Mouse (Mus musculus): ENCODE data around the gene Gm17509. TPM values are rescaled to one million over a fixed set of nuclear protein-coding genes. Genes with fewer than 3 reads are reported as not detected.

Gm17509 gene
- not detected for total RNA-seq (2021)
- long read RNA-seq, experiment 1, result 0 reads
- long read RNA-seq, experiment 2, result 0 reads

- DNase-seq (ENCODE audit: low spot score in 2 of 2), result peak; percentile 41 to 45
Observed at GRCm38 (mm10) chr13:117220501-117221321, at the start of gene Gm17509. Gm17509 (minus strand) TSS chr13:117221075.

- DNase-seq (ENCODE audit: low spot score in 2 of 2), result no peak
Observed at GRCm38 (mm10) chr13:117267963-117268362, 47.1 kb upstream of the Gm17509 start.

GRCm38 (mm10) chr13:117266156-117266555 is 45.3 kb upstream of the Gm17509 start:
- peak in 1 of 2 experiments; percentile 33 for DNase-seq (ENCODE audit: low spot score in 2 of 2)

- DNase-seq (ENCODE audit: low spot score in 2 of 2), result no peak
Observed at GRCm38 (mm10) chr13:117260704-117261103, 39.8 kb upstream of the Gm17509 start.

- no peak for DNase-seq (ENCODE audit: low spot score in 2 of 2)
Observed at GRCm38 (mm10) chr13:117242621-117243020, 21.7 kb upstream of the Gm17509 start.

- no peak for DNase-seq (ENCODE audit: low spot score in 2 of 2)
Observed at GRCm38 (mm10) chr13:117242063-117242462, 21.2 kb upstream of the Gm17509 start.

GRCm38 (mm10) chr13:117237111-117237510 is 16.2 kb upstream of the Gm17509 start:
- no peak for DNase-seq (ENCODE audit: low spot score in 2 of 2)

- no peak for DNase-seq (ENCODE audit: low spot score in 2 of 2)
Observed at GRCm38 (mm10) chr13:117235530-117236212, 14.8 kb upstream of the Gm17509 start.

GRCm38 (mm10) chr13:117234486-117234885 is 13.6 kb upstream of the Gm17509 start:
- DNase-seq (ENCODE audit: low spot score in 2 of 2), result no peak

- no peak for DNase-seq (ENCODE audit: low spot score in 2 of 2)
Observed at GRCm38 (mm10) chr13:117233808-117234207, 12.9 kb upstream of the Gm17509 start.

GRCm38 (mm10) chr13:117230371-117231110 is 9.7 kb upstream of the Gm17509 start:
- no peak for DNase-seq (ENCODE audit: low spot score in 2 of 2)

GRCm38 (mm10) chr13:117225561-117225960 is 4.7 kb upstream of the Gm17509 start:
- no peak for DNase-seq (ENCODE audit: low spot score in 2 of 2)

GRCm38 (mm10) chr13:117224901-117225300 is 4.0 kb upstream of the Gm17509 start:
- no peak for DNase-seq (ENCODE audit: low spot score in 2 of 2)

- no peak for DNase-seq (ENCODE audit: low spot score in 2 of 2)
Observed at GRCm38 (mm10) chr13:117223125-117223524, 2.2 kb upstream of the Gm17509 start.

GRCm38 (mm10) chr13:117219871-117220500 is 889 bp downstream of the Gm17509 start:
- DNase-seq (ENCODE audit: low spot score in 2 of 2), result no peak

GRCm38 (mm10) chr13:117218092-117218491 is 2.8 kb downstream of the Gm17509 start:
- DNase-seq (ENCODE audit: low spot score in 2 of 2), result no peak

GRCm38 (mm10) chr13:117217621-117218020 is 3.3 kb downstream of the Gm17509 start:
- DNase-seq (ENCODE audit: low spot score in 2 of 2), result no peak

- DNase-seq (ENCODE audit: low spot score in 2 of 2), result no peak
Observed at GRCm38 (mm10) chr13:117216752-117217363, 4.0 kb downstream of the Gm17509 start.

GRCm38 (mm10) chr13:117216126-117216525 is 4.7 kb downstream of the Gm17509 start:
- DNase-seq (ENCODE audit: low spot score in 2 of 2), result no peak

- no peak for DNase-seq (ENCODE audit: low spot score in 2 of 2)
Observed at GRCm38 (mm10) chr13:117215481-117215880, 5.4 kb downstream of the Gm17509 start.

Measured in adrenal gland, adult 18-20 months (tissue).